Mouse (Mus musculus) ZHBTc4 (cell line): ENCODE measurements at regions not wholly inside any gene's neighbourhood (a gene's known extent, or its start where the extent isn't known, plus 50 kb on each side); places are given as distances from the start of the nearest gene placed in this dataset.

Experiments
- DNase-seq: peaks from one replicate; pipeline ENCODE4 v3.0.0-alpha.2; 2011; ENCODE audit warnings: low read depth, low spot score

- peak; percentile 79 for DNase-seq
Observed at GRCm38 (mm10) chrX:90426215-90426614, 465.7 kb upstream of the Gm44 start.

DNA sequence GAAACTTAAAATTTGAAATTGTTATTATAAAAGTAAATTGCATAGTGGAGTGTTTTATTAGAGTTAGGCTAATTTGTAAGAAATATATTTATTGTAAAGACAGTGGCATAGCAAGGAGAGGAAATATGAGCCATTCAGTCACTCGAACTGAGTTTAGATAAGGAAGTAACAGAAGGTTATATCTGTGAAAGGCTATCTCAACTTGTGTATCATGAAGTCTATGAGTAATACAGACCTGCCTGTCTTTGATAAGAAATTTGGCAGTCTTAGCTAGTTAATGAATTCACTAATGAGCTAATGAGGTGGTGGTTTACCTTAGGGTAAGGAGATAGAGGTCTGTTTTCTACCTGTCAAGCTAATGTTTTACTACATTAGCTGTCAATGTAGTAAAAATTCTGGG is 433.0 kb upstream of the Gm44 start:
- DNase-seq, result no peak
